Mouse (Mus musculus) inflammation-experienced regulatory T-cells, adult 6 months (primary cell): ENCODE measurements around the gene Pgbd5. TPM values are rescaled to one million over a fixed set of nuclear protein-coding genes. Genes with fewer than 3 reads are reported as not detected.

Source experiments
- ATAC-seq: one replicate; pipeline ENCODE4 v1.8.0; 2017
- polyA plus RNA-seq, 3 experiments: library from polyadenylated mRNA; unstranded; fragments of 100-300 nt; shearing (Covaris generic); gene quantifications; one replicate each; pipeline ENCODE4 v1.2.1; 2017

Pgbd5 gene
- polyA plus RNA-seq, 3 experiments from 2014 or later, result not detected

DNA sequence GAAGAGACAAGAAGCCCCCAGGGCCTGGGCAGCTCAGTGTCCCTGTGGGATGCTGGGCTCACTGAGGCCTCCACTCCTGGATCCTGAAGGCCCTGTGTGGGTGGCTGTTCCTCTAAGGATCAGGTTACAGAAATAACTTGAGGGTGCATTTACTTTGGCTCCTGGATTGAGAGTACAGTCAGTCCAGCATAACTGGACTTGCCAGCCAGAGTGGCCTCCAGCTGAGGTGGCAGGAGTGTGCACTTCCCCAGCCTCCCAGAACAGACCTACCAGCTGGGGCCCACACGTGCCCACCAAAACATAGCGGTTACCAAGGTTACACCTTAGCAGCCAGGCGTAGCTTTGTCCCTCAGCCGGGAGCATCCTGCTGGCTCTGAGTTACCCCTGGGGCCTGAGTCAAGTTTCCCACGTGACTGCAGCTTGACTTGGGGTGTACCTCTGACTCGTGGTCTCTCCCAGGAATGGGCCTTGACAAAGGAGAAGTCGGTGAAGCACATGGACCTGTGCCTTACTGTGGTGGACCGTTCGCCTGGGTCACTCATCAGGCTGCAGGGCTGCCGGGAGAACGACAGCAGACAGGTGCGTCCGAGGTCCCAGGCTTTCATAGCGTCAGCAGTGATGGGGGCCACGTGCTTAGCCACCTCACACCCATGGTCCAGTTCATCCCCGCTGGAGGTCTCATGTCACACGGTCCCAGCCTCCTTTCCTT lies 98.9 kb downstream of the Pgbd5 start:
- ATAC-seq, result no peak

DNA sequence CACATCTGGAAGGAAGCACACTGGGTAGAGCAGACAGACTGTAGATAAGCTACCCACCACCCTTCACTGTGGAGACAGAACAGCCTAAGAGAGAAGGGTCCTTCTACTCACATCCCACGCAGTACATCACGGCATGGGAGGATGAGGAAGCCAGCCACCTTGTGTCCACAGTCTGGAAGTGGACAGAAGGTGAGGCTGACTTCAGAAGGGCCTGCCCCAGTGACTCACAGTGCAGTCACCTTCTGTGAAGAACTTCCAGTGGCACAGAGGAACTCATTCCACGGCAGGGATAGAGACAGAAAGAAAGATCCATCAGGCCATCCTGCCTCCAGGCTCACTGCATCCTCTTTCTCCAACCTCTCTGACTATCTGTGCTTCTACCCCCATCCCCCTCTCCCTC lies 99.7 kb downstream of the Pgbd5 start:
- no peak for ATAC-seq

- ATAC-seq, result no peak
Observed at GRCm38 (mm10) chr8:124336302-124336701, 103.2 kb downstream of the Pgbd5 start.

DNA sequence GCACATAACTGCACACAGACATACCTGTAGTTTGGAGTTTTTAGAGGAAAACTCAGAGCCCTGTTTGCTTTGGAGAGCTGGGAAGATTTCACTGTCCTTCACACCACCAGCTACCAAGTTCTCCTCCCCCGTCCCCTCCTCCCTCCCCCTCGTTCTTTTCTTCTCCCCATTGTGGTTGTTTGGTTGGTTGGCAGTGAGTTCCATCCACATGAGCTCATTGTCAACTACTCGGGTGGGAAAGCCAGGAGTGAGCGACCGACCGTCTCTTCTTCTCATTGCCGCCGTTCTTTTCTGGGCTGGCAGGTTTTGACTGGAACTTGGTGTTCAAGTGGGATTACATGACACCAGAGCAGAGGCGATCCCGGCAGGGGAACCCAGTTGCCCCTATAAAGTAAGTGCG lies 107.8 kb downstream of the Pgbd5 start:
- no peak for ATAC-seq

GRCm38 (mm10) chr8:124331094-124331493 lies 108.4 kb downstream of the Pgbd5 start:
- ATAC-seq, result no peak

DNA sequence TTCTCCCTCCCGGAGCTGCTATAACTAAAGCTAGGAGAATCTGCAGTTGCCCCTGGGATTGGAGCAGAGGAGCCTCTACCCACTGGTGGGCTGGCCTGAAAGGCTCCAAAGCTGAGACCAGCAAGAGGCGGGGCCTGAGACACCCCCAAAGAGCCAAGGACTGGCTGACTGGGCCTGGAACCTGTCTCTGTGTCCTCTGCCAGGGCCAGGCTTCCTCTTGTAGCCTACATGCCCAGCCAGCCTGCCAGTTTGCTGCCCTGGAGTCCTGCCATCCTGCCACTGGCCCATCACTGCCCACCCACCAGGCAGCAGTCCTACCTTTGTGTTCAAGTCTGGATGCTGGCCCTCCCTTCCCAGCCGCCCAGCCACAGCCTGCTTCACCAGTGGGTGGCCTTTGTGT lies 109.0 kb downstream of the Pgbd5 start:
- no peak for ATAC-seq

DNA sequence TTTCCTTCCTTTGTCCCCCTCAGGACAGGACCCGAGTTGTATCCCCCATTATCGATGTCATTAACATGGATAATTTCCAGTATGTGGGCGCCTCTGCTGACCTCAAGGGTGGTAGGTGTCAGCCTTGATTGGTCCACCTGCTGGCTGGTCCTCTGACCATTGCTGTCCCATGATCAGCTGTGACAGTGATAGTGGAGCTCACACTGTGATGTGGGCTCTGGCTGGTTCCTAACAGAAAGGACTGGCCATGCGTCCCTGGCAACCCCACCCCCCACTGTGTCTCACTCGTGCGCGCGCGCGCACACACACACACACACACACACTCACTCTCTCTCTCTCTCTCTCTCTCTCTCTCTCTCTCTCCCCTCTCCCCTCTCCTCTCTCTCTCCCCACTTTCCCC lies 109.8 kb downstream of the Pgbd5 start:
- ATAC-seq, result no peak

DNA sequence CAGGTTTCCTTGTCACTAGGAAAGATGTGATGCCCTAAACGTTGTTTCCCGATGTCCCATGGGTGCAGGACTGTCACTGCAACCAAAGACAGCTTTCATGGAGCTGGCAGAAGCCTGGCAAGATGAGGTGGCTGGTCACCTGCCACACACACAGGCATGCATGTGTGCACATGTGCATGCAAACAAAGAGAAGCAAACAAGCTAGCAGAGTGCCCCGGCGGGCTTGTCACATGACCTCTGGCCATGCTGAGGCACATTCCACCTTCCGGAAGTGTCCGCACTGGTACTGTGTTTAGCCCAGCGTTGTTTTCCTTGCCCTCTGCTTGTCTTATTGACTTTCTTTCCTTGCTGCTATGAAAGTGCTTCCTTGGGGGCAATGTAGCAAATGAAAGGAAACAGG lies 111.2 kb downstream of the Pgbd5 start:
- no peak for ATAC-seq

GRCm38 (mm10) chr8:124323356-124323755 lies 116.1 kb downstream of the Pgbd5 start:
- no peak for ATAC-seq

- no peak for ATAC-seq
Observed at GRCm38 (mm10) chr8:124321227-124321840, 118.1 kb downstream of the Pgbd5 start.

DNA sequence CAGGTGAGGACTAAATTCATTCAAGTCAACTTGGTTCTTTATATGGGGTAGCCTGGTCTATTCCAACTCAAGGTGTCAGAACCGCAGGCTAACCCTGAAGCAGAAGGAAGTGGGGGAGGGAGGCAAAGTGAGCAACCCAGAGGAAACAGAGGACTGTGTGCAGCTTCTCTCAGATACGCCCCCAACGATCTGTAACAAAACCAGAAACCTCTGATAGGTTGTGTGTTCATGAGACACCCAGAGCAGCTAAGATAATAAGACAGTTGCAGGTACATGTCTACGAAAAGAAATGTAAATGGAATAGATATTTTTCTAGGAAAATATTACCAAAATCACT lies 120.2 kb downstream of the Pgbd5 start:
- no peak for ATAC-seq

Other genes starting within 250 kb of the Pgbd5 start
- 10 to 100 TPM; 14.8 to 39.1 (median 20.4) TPM for gene Galnt2, start 208.3 kb downstream of the Pgbd5 start, polyA plus RNA-seq
- 10 to 100 TPM; 41.3 to 44.4 (median 42.9) TPM for gene Cog2, start 81.1 kb upstream of the Pgbd5 start, polyA plus RNA-seq
- gene Agt, start 130.0 kb upstream of the Pgbd5 start, polyA plus RNA-seq, result not detected
- gene Capn9, start 136.5 kb upstream of the Pgbd5 start, polyA plus RNA-seq, result not detected
- gene 2310022B05Rik, start 223.7 kb upstream of the Pgbd5 start, polyA plus RNA-seq, result 1 to 10 TPM in 2 of 3 experiments, under 1 TPM in 1; 0.60 to 1.6 (median 1.6) TPM